ENCODE assay signal across 7 mouse cellular contexts in genomic region chr4:86884945-86885344, GRCm38 (mm10). TPM values are rescaled to one million over a fixed set of nuclear protein-coding genes. Genes with fewer than 3 reads are reported as not detected.
DNase-seq lines count a peak whose midpoint lies in the region; ATAC-seq and TF ChIP-seq lines count a peak whose summit lies in the region.

No protein-coding gene starts in this region.

- H3K36me3 ChIP-seq in liver, embryonic 11.5 days (ENCODE audit: control insufficient read depth, insufficient read depth, low read length) = no peaks in the 10 kb centered on the region

- no peak overlapping the region for H3K4me2 ChIP-seq in liver, embryonic 11.5 days

- intact Hi-C loops in left cerebral cortex, adult 2 months (cut with DNase I) = no loop called here

- H3K27ac ChIP-seq in left cerebral cortex, adult 2 months = no peak overlapping the region
- H3K27ac ChIP-seq in liver, embryonic 11.5 days (ENCODE audit: low read depth, low read length) = no peak overlapping the region

- no peak overlapping the region for H3K4me3 ChIP-seq in left cerebral cortex, adult 2 months
- H3K4me3 ChIP-seq in liver, embryonic 11.5 days (ENCODE audit: low read depth, low read length) = no peak overlapping the region

- 37% methylated on average over 4 of the region's 4 CpGs for WGBS in liver, embryonic 11.5 days

- peak; percentile 56 for ATAC-seq in liver, embryonic 11.5 days (replicated peaks; ENCODE audit: low FRiP score)
- ATAC-seq in erythroblast, adult 5-6 weeks (replicated peaks; ENCODE audit: low FRiP score, poor library complexity, severe bottlenecking) = no peak

- H3K9ac ChIP-seq in liver, embryonic 11.5 days (ENCODE audit: low read depth, low read length) = no peak overlapping the region

- H3K9me3 ChIP-seq in liver, embryonic 11.5 days (ENCODE audit: control insufficient read depth, low read length) = no peaks in the 10 kb centered on the region

- H3K27me3 ChIP-seq in liver, embryonic 11.5 days (replicated peaks; ENCODE audit: control insufficient read depth, insufficient read depth, low read length) = no peaks in the 10 kb centered on the region

- peaks cover 7% of the 10 kb centered on the region; the same call in 1 of the 2 replicates for H3K4me1 ChIP-seq in liver, embryonic 11.5 days (replicated peaks; ENCODE audit: control insufficient read depth, insufficient read depth, low read length)

- TF ChIP-seq CTCF in left cerebral cortex, adult 2 months (IDR thresholded peaks at IDR 0.05) = peak; percentile 55

- DNase-seq in left cerebral cortex, adult 2 months (ENCODE audit: extremely low spot score in 1 of 2, low spot score in 2 of 2) = no peak
- DNase-seq in left cerebral cortex, adult 11 months (ENCODE audit: low spot score) = no peak
- DNase-seq in R1 (ENCODE audit: low read depth, low spot score) = peak; percentile 64
- peak; percentile 45 for DNase-seq in embryo, embryonic 9.5 days (ENCODE audit: extremely low spot score)
- no peak for DNase-seq in liver, embryonic 11.5 days (ENCODE audit: low spot score)
- DNase-seq in spleen, adult 12 weeks (ENCODE audit: low spot score) = peak; percentile 14

RNA-seq across cellular contexts. Expression of gene Acer2, which starts 10.7 kb away (rescaled TPM):
- 1 to 10 TPM; 6.7 to 8.1 TPM for total RNA-seq in left cerebral cortex, adult 2 months (2021)
- 16.3 and 19.4 TPM in 2 replicates for polyA plus RNA-seq in liver, embryonic 11.5 days (2014; fragmentation: Nextera tagmentation; extraction: Ambion mirVana)
- not detected in 2 replicates for total RNA-seq in erythroblast, adult 5-6 weeks (2015; ENCODE audit: low replicate concordance)
- 0.43 and 1.3 TPM in 2 replicates for total RNA-seq in erythroblast, adult 5-6 weeks (2017; ENCODE audit: low replicate concordance)

RNA-seq across cellular contexts. Expression of gene Rps6, which starts 27.7 kb away (rescaled TPM):
- 100 to 1,000 TPM; 381 to 396 TPM for total RNA-seq in left cerebral cortex, adult 2 months (2021)
- polyA plus RNA-seq in liver, embryonic 11.5 days (2014; fragmentation: Nextera tagmentation; extraction: Ambion mirVana) = 1,053 and 1,060 TPM in 2 replicates
- 866 and 945 TPM in 2 replicates for total RNA-seq in erythroblast, adult 5-6 weeks (2015; ENCODE audit: low replicate concordance)
- total RNA-seq in erythroblast, adult 5-6 weeks (2017; ENCODE audit: low replicate concordance) = 159 and 357 TPM in 2 replicates

Comparison
In these comparisons a context has a peak if more than half of its experiments do, and no peak if none do; other contexts are left out.
1. DNase-seq: peak in R1 (single experiment), embryo, embryonic 9.5 days (single experiment) and spleen, adult 12 weeks (single experiment); none in left cerebral cortex, adult 2 months (0 of 2), left cerebral cortex, adult 11 months (single experiment) and liver, embryonic 11.5 days (single experiment).